In the genomic region with DNA sequence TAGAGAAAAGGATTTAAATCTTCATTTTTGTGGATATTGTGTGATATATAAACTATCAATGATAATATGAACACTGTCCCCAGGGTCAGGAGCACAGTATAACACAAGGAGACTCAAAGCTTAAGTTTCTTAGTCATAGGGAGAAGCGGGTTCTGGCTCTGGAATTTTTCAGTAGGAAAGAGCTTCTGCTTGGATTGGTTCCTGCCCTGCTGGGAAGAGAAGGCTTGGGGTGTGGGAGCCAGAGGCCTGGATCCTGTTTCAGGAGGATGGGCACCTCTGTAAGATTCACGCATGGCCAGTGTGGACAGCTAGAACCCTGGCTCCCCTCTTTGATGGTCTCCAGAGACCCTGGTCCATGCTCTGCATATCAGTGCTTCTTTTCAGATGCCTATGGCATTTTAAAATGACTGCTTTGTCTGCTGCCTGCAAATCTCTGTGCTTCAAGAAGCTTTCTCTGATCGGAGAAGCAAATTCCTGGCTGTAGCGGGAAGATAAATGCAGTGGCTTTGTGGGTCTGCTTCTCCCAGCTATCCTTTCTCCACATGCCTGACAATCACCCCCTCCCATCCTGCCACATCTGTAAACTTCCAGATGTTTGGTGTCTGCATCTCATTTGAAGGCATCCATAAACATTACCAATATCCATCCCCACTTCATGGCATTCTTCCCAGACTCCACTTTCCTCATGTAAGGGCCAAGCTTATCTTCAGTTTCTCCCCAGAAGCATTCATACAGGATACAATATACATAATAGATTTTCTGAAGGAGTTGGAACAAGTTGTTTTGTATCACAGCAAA, we compare ENCODE assay signal across 18 mouse cellular contexts. TPM values are rescaled to one million over a fixed set of nuclear protein-coding genes. Genes with fewer than 3 reads are reported as not detected.
DNase-seq lines count a peak whose midpoint lies in the region; ATAC-seq and TF ChIP-seq lines count a peak whose summit lies in the region.
"Had no signal": no experiment of that assay in that cellular context is flagged by ENCODE, and none has a peak within 500 bp of the region (broad histone marks: within the 10 kb centered on the region; RNA-seq: fewer than 3 reads in every experiment).

No protein-coding gene starts in this region.

- H3K9me3 ChIP-seq in forebrain, postnatal 0 days (ENCODE audit: low read length): no peaks in the 10 kb centered on the region
- H3K9me3 ChIP-seq in forebrain, embryonic 16.5 days (ENCODE audit: control insufficient read depth, low read length): no peaks in the 10 kb centered on the region
- H3K9me3 ChIP-seq in lung, postnatal 0 days (ENCODE audit: low read length): no peaks in the 10 kb centered on the region
- H3K9me3 ChIP-seq: limb, embryonic 12.5 days; neural tube, embryonic 15.5 days had no signal

- no peak overlapping the region for H3K27ac ChIP-seq in forebrain, postnatal 0 days (ENCODE audit: low read depth, low read length)
- H3K27ac ChIP-seq in forebrain, embryonic 16.5 days (ENCODE audit: low read length): no peak overlapping the region; the same call in 1 of the 2 replicates
- no peak overlapping the region for H3K27ac ChIP-seq in lung, postnatal 0 days (ENCODE audit: low read length)
- H3K27ac ChIP-seq: limb, embryonic 12.5 days; neural tube, embryonic 15.5 days had no signal

- no peaks in the 10 kb centered on the region for H3K4me1 ChIP-seq in forebrain, postnatal 0 days (ENCODE audit: insufficient read depth)
- no peaks in the 10 kb centered on the region for H3K4me1 ChIP-seq in forebrain, embryonic 16.5 days (replicated peaks; ENCODE audit: control insufficient read depth, insufficient read depth, low read length)
- no peaks in the 10 kb centered on the region for H3K4me1 ChIP-seq in lung, postnatal 0 days (ENCODE audit: insufficient read depth, low read depth, low read length)
- H3K4me1 ChIP-seq: limb, embryonic 12.5 days; neural tube, embryonic 15.5 days had no signal

- no peak overlapping the region for H3K4me2 ChIP-seq in forebrain, postnatal 0 days (ENCODE audit: low read depth)
- no peak overlapping the region for H3K4me2 ChIP-seq in forebrain, embryonic 16.5 days (ENCODE audit: low read length)
- H3K4me2 ChIP-seq in lung, postnatal 0 days (replicated peaks; ENCODE audit: low read depth, low read length): no peak overlapping the region
- H3K4me2 ChIP-seq: limb, embryonic 12.5 days; neural tube, embryonic 15.5 days had no signal

- H3K9ac ChIP-seq in forebrain, postnatal 0 days: no peak overlapping the region
- H3K9ac ChIP-seq in forebrain, embryonic 16.5 days (replicated peaks; ENCODE audit: low read depth, low read length): no peak overlapping the region
- H3K9ac ChIP-seq in lung, postnatal 0 days (replicated peaks; ENCODE audit: low read depth): no peak overlapping the region
- H3K9ac ChIP-seq: limb, embryonic 12.5 days; neural tube, embryonic 15.5 days had no signal

- no peaks in the 10 kb centered on the region for H3K36me3 ChIP-seq in forebrain, postnatal 0 days (ENCODE audit: insufficient read depth)
- no peaks in the 10 kb centered on the region for H3K36me3 ChIP-seq in forebrain, embryonic 16.5 days (ENCODE audit: control insufficient read depth, insufficient read depth)
- H3K36me3 ChIP-seq in lung, postnatal 0 days (ENCODE audit: insufficient read depth, low read length): no peaks in the 10 kb centered on the region
- H3K36me3 ChIP-seq: limb, embryonic 12.5 days; neural tube, embryonic 15.5 days had no signal

- WGBS in forebrain, postnatal 0 days: 70% methylated on average over 4 of the region's 4 CpGs
- WGBS in forebrain, embryonic 16.5 days: 74% methylated on average over 4 of the region's 4 CpGs
- WGBS in lung, postnatal 0 days: 61% methylated on average over 4 of the region's 4 CpGs

- no peak overlapping the region for H3K4me3 ChIP-seq in forebrain, postnatal 0 days (ENCODE audit: low read depth, low read length)
- H3K4me3 ChIP-seq in forebrain, embryonic 16.5 days (replicated peaks; ENCODE audit: low read length): no peak overlapping the region
- no peak overlapping the region for H3K4me3 ChIP-seq in lung, postnatal 0 days (ENCODE audit: low read depth, low read length)
- H3K4me3 ChIP-seq: limb, embryonic 12.5 days; neural tube, embryonic 15.5 days had no signal

- no peak for TF ChIP-seq EP300 in lung, postnatal 0 days (IDR thresholded peaks at IDR 0.05)

- ATAC-seq in forebrain, postnatal 0 days: no peak
- no peak for ATAC-seq in forebrain, embryonic 16.5 days
- ATAC-seq in lung, postnatal 0 days: no peak
- no peak for ATAC-seq in erythroblast, adult 5-6 weeks (replicated peaks; ENCODE audit: low FRiP score, poor library complexity, severe bottlenecking)

- no peak for TF ChIP-seq CTCF in forebrain, postnatal 0 days (IDR thresholded peaks at IDR 0.05; ENCODE audit: low read depth)
- TF ChIP-seq CTCF in lung, postnatal 0 days (IDR thresholded peaks at IDR 0.05): no peak

- no peaks in the 10 kb centered on the region for H3K27me3 ChIP-seq in forebrain, postnatal 0 days (ENCODE audit: insufficient read depth, low read length)
- H3K27me3 ChIP-seq in forebrain, embryonic 16.5 days (replicated peaks; ENCODE audit: control insufficient read depth, insufficient read depth, low read length): no peaks in the 10 kb centered on the region
- no peaks in the 10 kb centered on the region for H3K27me3 ChIP-seq in lung, postnatal 0 days (replicated peaks; ENCODE audit: insufficient read depth, low read length)
- H3K27me3 ChIP-seq: limb, embryonic 12.5 days; neural tube, embryonic 15.5 days had no signal

- DNase-seq in forebrain, postnatal 0 days: peak; percentile 18
- peak; percentile 38 for DNase-seq in kidney, postnatal 10 days
- DNase-seq in kidney, adult 11 months: no peak
- DNase-seq in 3T3-L1 (ENCODE audit: low read depth, low spot score): peak; percentile 18
- peak; percentile 20 for DNase-seq in lung, postnatal 0 days (ENCODE audit: low spot score)
- DNase-seq in right cerebral cortex, postnatal 4 days: no peak
- DNase-seq: adrenal gland, postnatal 36 days; cerebellum, adult 11-12 months; thymus, adult 2 months had no signal

RNA-seq across cellular contexts. Expression of a gene that starts 2.0 kb away (rescaled TPM):
- not detected in 2 replicates for total RNA-seq in forebrain, postnatal 0 days (2014; rRNA removed)
- polyA plus RNA-seq in forebrain, postnatal 0 days (2015; fragmentation: Nextera tagmentation; extraction: Ambion mirVana): not detected in 2 replicates
- not detected in 2 replicates for polyA plus RNA-seq in forebrain, embryonic 16.5 days (2015; fragmentation: Nextera tagmentation; extraction: Ambion mirVana)
- polyA plus RNA-seq in lung, postnatal 0 days (2015; fragmentation: Nextera tagmentation; extraction: Ambion mirVana): not detected in 2 replicates
- total RNA-seq in erythroblast, adult 5-6 weeks (2015; ENCODE audit: low replicate concordance): not detected in 2 replicates
- total RNA-seq in erythroblast, adult 5-6 weeks (2017; ENCODE audit: low replicate concordance): not detected in 2 replicates
- total RNA-seq: adrenal gland, postnatal 36 days; common myeloid progenitor, adult 5-6 weeks; granulocyte monocyte progenitor cell, adult 5-6 weeks; megakaryocyte progenitor cell, adult 5-6 weeks; monocyte, adult 5-6 weeks had no signal
- polyA plus RNA-seq: hindbrain, embryonic 11.5 days; limb, embryonic 12.5 days had no signal

RNA-seq across cellular contexts. Expression of a gene that starts 52.8 kb away (rescaled TPM):
- 10.1 and 11.3 TPM in 2 replicates for total RNA-seq in forebrain, postnatal 0 days (2014; rRNA removed)
- 3.3 and 5.8 TPM in 2 replicates for polyA plus RNA-seq in forebrain, postnatal 0 days (2015; fragmentation: Nextera tagmentation; extraction: Ambion mirVana)
- 6.5 and 7.0 TPM in 2 replicates for polyA plus RNA-seq in forebrain, embryonic 16.5 days (2015; fragmentation: Nextera tagmentation; extraction: Ambion mirVana)
- 16.3 and 19.5 TPM in 2 replicates for polyA plus RNA-seq in lung, postnatal 0 days (2015; fragmentation: Nextera tagmentation; extraction: Ambion mirVana)
- not detected in 2 replicates for total RNA-seq in erythroblast, adult 5-6 weeks (2015; ENCODE audit: low replicate concordance)
- total RNA-seq in erythroblast, adult 5-6 weeks (2017; ENCODE audit: low replicate concordance): not detected in 2 replicates
- total RNA-seq: common myeloid progenitor, adult 5-6 weeks; granulocyte monocyte progenitor cell, adult 5-6 weeks; megakaryocyte progenitor cell, adult 5-6 weeks; monocyte, adult 5-6 weeks had no signal

Comparison
In these comparisons a context has a peak if more than half of its experiments do, and no peak if none do; other contexts are left out.
1. DNase-seq: peak in forebrain, postnatal 0 days (single experiment), kidney, postnatal 10 days (single experiment), 3T3-L1 (single experiment) and lung, postnatal 0 days (single experiment); none in kidney, adult 11 months (single experiment) and right cerebral cortex, postnatal 4 days (single experiment).